Mouse (Mus musculus) cerebellum, adult 11-12 months (tissue): Measurements from ENCODE around the gene Tmem243.
A peak's percentile ranks its signal among the peaks of the same experiment; 100 is the strongest.
"Not testable (repeated sequence)": the region's sequence is repeated elsewhere in the genome, so short reads cannot be mapped to it uniquely, and the experiment has no call there.

Source experiments
- DNase-seq: peaks from one replicate; pipeline ENCODE4 v3.0.0; 2022

The Tmem243 gene

GRCm38 (mm10) chr5:9107296-9108089 lies 7.0 kb downstream of the Tmem243 start:
- no peak for DNase-seq

GRCm38 (mm10) chr5:9108490-9108889 lies 8.0 kb downstream of the Tmem243 start:
- no peak for DNase-seq

- DNase-seq: no peak
These were observed 9.1 kb downstream of the Tmem243 start for GRCm38 (mm10) chr5:9109582-9109981.

- no peak for DNase-seq
These were observed 10.8 kb downstream of the Tmem243 start for GRCm38 (mm10) chr5:9111285-9111684.

GRCm38 (mm10) chr5:9111759-9112158 lies 11.3 kb downstream of the Tmem243 start:
- DNase-seq: no peak

GRCm38 (mm10) chr5:9114162-9114561 lies 13.7 kb downstream of the Tmem243 start:
- DNase-seq: no peak

- no peak for DNase-seq
These were observed 23.7 kb downstream of the Tmem243 start for GRCm38 (mm10) chr5:9124134-9124533.

GRCm38 (mm10) chr5:9128566-9128965 lies 28.1 kb downstream of the Tmem243 start:
- no peak for DNase-seq

GRCm38 (mm10) chr5:9131786-9132185 lies 31.3 kb downstream of the Tmem243 start:
- peak; percentile 48 for DNase-seq

GRCm38 (mm10) chr5:9135588-9135987 lies 35.1 kb downstream of the Tmem243 start:
- no peak for DNase-seq

GRCm38 (mm10) chr5:9140724-9141123 lies 40.3 kb downstream of the Tmem243 start:
- no peak for DNase-seq

- DNase-seq: no peak
These were observed 41.9 kb downstream of the Tmem243 start for GRCm38 (mm10) chr5:9142376-9142775.

GRCm38 (mm10) chr5:9149273-9149850 lies 48.9 kb downstream of the Tmem243 start:
- no peak for DNase-seq

GRCm38 (mm10) chr5:9156746-9157145 lies 56.3 kb downstream of the Tmem243 start:
- no peak for DNase-seq

GRCm38 (mm10) chr5:9157336-9157735 lies 56.9 kb downstream of the Tmem243 start:
- no peak for DNase-seq

- DNase-seq: no peak
These were observed 60.5 kb downstream of the Tmem243 start for GRCm38 (mm10) chr5:9160831-9161455.

- peak; percentile 92 for DNase-seq
These were observed 61.1 kb downstream of the Tmem243 start, which contains the start of gene Dmtf1 for GRCm38 (mm10) chr5:9161456-9162041. TSS of gene Dmtf1 (minus strand) at chr5:9161776.

GRCm38 (mm10) chr5:9162088-9162487 lies 61.6 kb downstream of the Tmem243 start:
- peak; percentile 46 for DNase-seq

GRCm38 (mm10) chr5:9163411-9163810 lies 62.9 kb downstream of the Tmem243 start:
- DNase-seq: no peak

GRCm38 (mm10) chr5:9165151-9165550 lies 64.7 kb downstream of the Tmem243 start:
- DNase-seq: not testable (repeated sequence)

GRCm38 (mm10) chr5:9166366-9166765 lies 65.9 kb downstream of the Tmem243 start:
- DNase-seq: no peak

- DNase-seq: not testable (repeated sequence)
These were observed 69.0 kb downstream of the Tmem243 start for GRCm38 (mm10) chr5:9169328-9170005.

GRCm38 (mm10) chr5:9173295-9173694 lies 72.8 kb downstream of the Tmem243 start:
- DNase-seq: no peak
